Mouse (Mus musculus): Measurements from ENCODE around the gene Slc37a4. TPM values are rescaled to one million over a fixed set of nuclear protein-coding genes. Genes with fewer than 3 reads are reported as not detected.
A peak's percentile ranks its signal among the peaks of the same experiment; 100 is the strongest.
"Not testable (repeated sequence)": the region's sequence is repeated elsewhere in the genome, so short reads cannot be mapped to it uniquely, and the experiment has no call there.

Gene Slc37a4
- polyA plus RNA-seq, 1 experiment from 2014 or later = 15.8 TPM

DNA sequence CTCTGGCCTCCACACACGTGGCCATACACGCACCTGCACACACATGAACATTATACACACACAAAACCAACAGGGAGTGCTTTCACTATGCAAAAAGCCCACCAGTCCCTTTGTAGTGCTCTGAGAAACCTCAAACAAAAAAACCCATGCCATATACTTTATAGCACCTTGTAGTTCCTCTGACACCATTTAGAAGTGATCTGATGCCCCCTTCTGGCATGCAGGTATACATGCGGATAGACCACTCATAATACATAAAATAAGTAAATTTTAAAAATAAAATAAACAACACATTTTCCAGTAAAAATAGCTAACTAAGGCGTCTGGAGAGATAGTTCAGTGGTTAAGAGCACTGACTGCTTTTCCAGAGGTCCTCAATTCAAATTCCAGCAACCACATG, 39.4 kb upstream of the Slc37a4 start:
- Histone ChIP-seq H3K36me3 (ENCODE audit: insufficient read depth) (peaks cover 76% of the 10 kb centered on the region), H3K4me3 (ENCODE audit: low read depth, low read length) (no peak overlapping the region), H3K9ac (no peak overlapping the region), H3K9me3 (ENCODE audit: low read depth, low read length) (no peaks in the 10 kb centered on the region), H3K27me3 (ENCODE audit: insufficient read depth, low read length) (no peaks in the 10 kb centered on the region), H3K27ac (ENCODE audit: low read depth) (no peak overlapping the region), H3K4me2 (no peak overlapping the region), H3K4me1 (ENCODE audit: insufficient read depth) (peaks cover 5% of the 10 kb centered on the region; the same call in 1 of the 2 replicates)
- WGBS = 72% methylated on average over 4 of the region's 4 CpGs
- DNase-seq (peak; percentile 64), ATAC-seq (ENCODE audit: insufficient read depth) (no peak)
- TF ChIP-seq CTCF (IDR thresholded peaks at IDR 0.05; ENCODE audit: low read depth) = peak; percentile 55

DNA sequence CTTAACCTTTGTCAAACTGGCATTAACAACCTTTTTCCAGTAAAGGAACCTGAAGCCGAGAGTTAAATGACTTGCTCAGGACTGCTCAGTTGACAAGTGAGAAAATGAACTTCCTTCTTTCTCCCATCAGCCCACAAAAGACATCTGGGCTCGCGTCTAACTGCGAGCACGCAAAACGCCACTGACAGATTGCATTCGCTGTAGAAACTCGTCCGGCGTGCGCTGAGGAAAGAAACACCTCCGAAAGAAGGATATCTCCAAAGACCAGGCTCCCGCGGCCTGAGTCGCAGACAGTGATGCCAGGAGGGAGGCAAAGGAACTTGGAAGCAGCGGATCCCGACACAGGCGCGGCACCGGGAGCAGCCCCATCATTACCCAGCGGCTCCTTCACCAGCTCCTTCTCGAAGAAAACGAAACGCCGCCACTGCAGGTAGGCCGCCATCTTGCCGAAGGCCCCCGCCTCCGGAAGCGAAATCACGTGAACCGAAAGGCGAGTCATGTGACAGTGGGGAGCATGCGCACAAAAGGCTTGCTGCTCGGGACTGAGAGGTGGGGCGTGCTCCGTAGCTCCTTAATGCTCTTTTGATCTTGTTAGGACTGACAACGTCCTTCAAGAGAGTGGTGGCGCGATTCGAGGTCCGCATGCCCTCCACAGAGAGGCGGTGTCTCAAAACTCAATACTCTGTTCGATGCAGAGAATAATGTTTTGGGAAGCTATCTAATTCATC, 35.3 kb upstream of the Slc37a4 start, which contains the start of gene Vps11:
Gene Vps11 (minus strand): TSS at position 481 of the 728 bp plus-strand sequence.
- under 1% methylated on average over 44 of the region's 44 CpGs for WGBS
- H3K27me3 ChIP-seq (ENCODE audit: insufficient read depth, low read length) = no peaks in the 10 kb centered on the region
- peak; percentile 23 for TF ChIP-seq CTCF (IDR thresholded peaks at IDR 0.05; ENCODE audit: low read depth)
- DNase-seq (peak; percentile 99), ATAC-seq (ENCODE audit: insufficient read depth) (peak; percentile 94)
- H3K4me2 ChIP-seq = peak within 1 kb of the TSS; percentile 80
- H3K4me3 ChIP-seq (ENCODE audit: low read depth, low read length) = peak within 1 kb of the TSS; percentile 64
- no peaks in the 10 kb centered on the region for H3K9me3 ChIP-seq (ENCODE audit: low read depth, low read length)
- peak within 1 kb of the TSS; percentile 64 for H3K9ac ChIP-seq
- H3K4me1 ChIP-seq (ENCODE audit: insufficient read depth) = peaks cover 5% of the 10 kb centered on the region; the same call in 1 of the 2 replicates
- peaks cover 35% of the 10 kb centered on the region for H3K36me3 ChIP-seq (ENCODE audit: insufficient read depth)
- peak within 1 kb of the TSS; percentile 71 for H3K27ac ChIP-seq (ENCODE audit: low read depth)

DNA sequence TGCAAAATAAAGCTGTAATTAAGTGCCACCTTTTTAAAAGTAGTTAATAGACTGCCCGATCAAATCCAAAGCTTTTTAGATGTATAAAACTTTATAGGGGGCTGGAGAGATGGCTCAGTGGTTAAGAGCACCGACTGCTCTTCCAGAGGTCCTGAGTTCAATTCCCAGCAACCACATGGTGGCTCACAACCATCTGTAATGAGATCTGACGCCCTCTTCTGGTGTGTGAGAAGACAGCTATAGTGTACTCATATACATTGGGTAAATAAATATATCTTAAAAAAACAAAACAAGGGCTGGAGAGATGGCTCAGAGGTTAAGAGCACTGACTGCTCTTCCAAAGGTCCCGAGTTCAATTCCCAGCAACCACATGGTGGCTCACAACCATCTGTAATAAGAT, 34.7 kb upstream of the Slc37a4 start:
- H3K4me3 ChIP-seq (ENCODE audit: low read depth, low read length) = peak overlapping the region; percentile 64
- not testable (repeated sequence) for H3K4me1 ChIP-seq (ENCODE audit: insufficient read depth); DNase-seq; H3K9me3 ChIP-seq (ENCODE audit: low read depth, low read length); H3K27me3 ChIP-seq (ENCODE audit: insufficient read depth, low read length)
- WGBS = 41% methylated on average over 4 of the region's 4 CpGs
- H3K4me2 ChIP-seq = peak overlapping the region; percentile 80
- H3K27ac ChIP-seq (ENCODE audit: low read depth) = 0 out of 2 replicates have a peak overlapping the region, but pooled peaks have one; percentile 64
- ATAC-seq (ENCODE audit: insufficient read depth) = peak; percentile 33; the same call in 1 of the 2 replicates
- H3K9ac ChIP-seq = peak overlapping the region; percentile 64; the same call in 1 of the 2 replicates
- peaks cover 29% of the 10 kb centered on the region for H3K36me3 ChIP-seq (ENCODE audit: insufficient read depth)

DNA sequence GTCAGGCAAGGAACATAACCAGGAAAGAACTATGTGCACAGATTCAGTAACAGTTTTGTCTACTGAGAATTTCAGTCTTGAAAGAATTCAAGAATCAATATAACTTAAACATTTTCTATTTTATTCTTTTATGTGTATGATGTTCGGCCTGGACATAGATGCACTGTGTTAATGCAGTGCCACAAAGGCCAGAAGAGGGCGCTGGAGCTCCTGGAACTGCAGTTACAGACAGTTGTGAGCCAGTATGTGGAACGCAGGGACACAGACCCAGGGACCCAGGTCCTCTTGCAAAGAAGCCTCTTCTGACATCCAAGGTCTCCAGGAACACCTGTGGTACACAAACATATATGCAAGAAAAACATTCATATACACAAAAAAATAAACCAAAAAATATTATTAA, 32.2 kb upstream of the Slc37a4 start:
- DNase-seq (peak; percentile 33), ATAC-seq (ENCODE audit: insufficient read depth) (no peak)
- Histone ChIP-seq H3K9me3 (ENCODE audit: low read depth, low read length) (no peaks in the 10 kb centered on the region), H3K36me3 (ENCODE audit: insufficient read depth) (0 out of 2 replicates have a peak, but pooled peaks cover 6% of the 10 kb centered on the region), H3K4me3 (ENCODE audit: low read depth, low read length) (no peak overlapping the region), H3K27me3 (ENCODE audit: insufficient read depth, low read length) (no peaks in the 10 kb centered on the region), H3K27ac (ENCODE audit: low read depth) (no peak overlapping the region), H3K9ac (no peak overlapping the region), H3K4me2 (no peak overlapping the region), H3K4me1 (ENCODE audit: insufficient read depth) (peaks cover 5% of the 10 kb centered on the region; the same call in 1 of the 2 replicates)
- WGBS = 63% methylated on average over 3 of the region's 3 CpGs
- TF ChIP-seq CTCF (IDR thresholded peaks at IDR 0.05; ENCODE audit: low read depth) = peak; percentile 32; the same call in 1 of the 2 replicates

DNA sequence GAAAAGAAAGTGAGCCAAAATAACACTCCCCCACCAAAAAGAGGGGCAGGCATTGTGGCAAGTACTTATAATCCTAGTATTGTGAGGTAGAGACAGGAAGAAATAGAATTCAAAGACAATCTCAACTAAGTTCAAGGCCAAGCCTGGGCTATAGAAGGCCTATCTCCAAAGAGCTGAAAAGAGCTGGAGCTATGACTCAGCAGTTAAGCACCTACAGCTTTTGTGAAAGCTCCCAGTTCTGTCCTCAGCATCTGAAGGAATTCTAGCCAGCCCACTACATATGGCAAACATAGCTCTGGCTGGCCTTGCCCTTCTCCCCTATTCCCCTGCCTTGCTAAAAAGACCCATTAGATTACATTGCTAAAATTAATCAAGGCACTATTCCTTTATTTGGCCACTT, 23.3 kb upstream of the Slc37a4 start:
- H3K36me3 ChIP-seq (ENCODE audit: insufficient read depth) = no peaks in the 10 kb centered on the region
- no peak for ATAC-seq (ENCODE audit: insufficient read depth)
- no peak overlapping the region for H3K4me3 ChIP-seq (ENCODE audit: low read depth, low read length)
- H3K4me2 ChIP-seq = no peak overlapping the region
- H3K27ac ChIP-seq (ENCODE audit: low read depth) = no peak overlapping the region
- H3K9ac ChIP-seq = no peak overlapping the region
- H3K27me3 ChIP-seq (ENCODE audit: insufficient read depth, low read length) = no peaks in the 10 kb centered on the region
- no peaks in the 10 kb centered on the region for H3K4me1 ChIP-seq (ENCODE audit: insufficient read depth)
- H3K9me3 ChIP-seq (ENCODE audit: low read depth, low read length) = no peaks in the 10 kb centered on the region
- no peak for TF ChIP-seq CTCF (IDR thresholded peaks at IDR 0.05; ENCODE audit: low read depth)
- no peak for DNase-seq

DNA sequence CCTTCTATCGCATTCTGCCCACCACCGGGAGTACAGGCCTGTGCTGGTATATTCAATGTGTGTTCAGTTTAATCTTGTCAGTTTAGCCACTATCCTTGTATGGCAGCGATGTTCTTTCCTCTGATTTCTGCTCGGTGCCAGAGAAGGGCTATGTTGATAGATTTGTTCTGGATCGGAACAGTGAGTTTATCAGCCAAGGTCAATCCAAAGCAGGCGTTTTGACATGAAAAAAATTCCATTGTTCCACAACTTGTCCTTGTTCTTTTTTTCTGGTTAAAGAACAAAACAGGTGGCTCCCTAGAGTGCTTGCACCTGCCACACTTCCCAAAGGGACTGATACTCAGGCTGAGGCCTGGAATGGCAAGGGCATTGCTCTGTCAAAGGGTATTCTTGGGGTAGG, 20.5 kb upstream of the Slc37a4 start:
- H3K4me2 ChIP-seq = no peak overlapping the region
- ATAC-seq (ENCODE audit: insufficient read depth) (no peak), DNase-seq (no peak)
- no peak overlapping the region for H3K9ac ChIP-seq
- H3K27ac ChIP-seq (ENCODE audit: low read depth) = no peak overlapping the region
- 87% methylated on average over 6 of the region's 6 CpGs for WGBS
- H3K9me3 ChIP-seq (ENCODE audit: low read depth, low read length) = no peaks in the 10 kb centered on the region
- H3K4me1 ChIP-seq (ENCODE audit: insufficient read depth) = peaks cover 8% of the 10 kb centered on the region
- H3K36me3 ChIP-seq (ENCODE audit: insufficient read depth) = peaks cover 4% of the 10 kb centered on the region
- H3K4me3 ChIP-seq (ENCODE audit: low read depth, low read length) = no peak overlapping the region
- H3K27me3 ChIP-seq (ENCODE audit: insufficient read depth, low read length) = no peaks in the 10 kb centered on the region
- no peak for TF ChIP-seq CTCF (IDR thresholded peaks at IDR 0.05; ENCODE audit: low read depth)

DNA sequence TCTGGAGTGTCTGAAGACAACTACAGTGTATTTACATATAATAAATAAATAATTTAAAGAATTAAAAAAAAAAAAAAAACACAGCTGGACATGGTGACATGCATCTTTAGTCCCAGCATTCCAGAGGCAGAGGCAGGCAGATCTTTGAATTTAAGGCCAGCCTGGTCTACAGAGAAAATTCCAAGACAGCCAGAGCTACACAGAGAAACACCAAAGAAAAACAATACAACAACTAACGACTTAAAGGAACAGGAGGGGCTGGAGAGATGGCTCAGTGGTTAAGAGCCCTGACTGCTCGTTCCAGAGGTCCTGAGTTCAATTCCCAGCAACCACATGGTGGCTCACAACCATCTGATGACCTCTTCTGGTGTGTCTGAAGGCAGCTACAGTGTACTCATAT, 19.3 kb upstream of the Slc37a4 start:
- not testable (repeated sequence) for H3K4me2 ChIP-seq; H3K27ac ChIP-seq (ENCODE audit: low read depth); H3K9ac ChIP-seq; H3K9me3 ChIP-seq (ENCODE audit: low read depth, low read length); H3K4me1 ChIP-seq (ENCODE audit: insufficient read depth); H3K4me3 ChIP-seq (ENCODE audit: low read depth, low read length); ATAC-seq (ENCODE audit: insufficient read depth); DNase-seq; H3K27me3 ChIP-seq (ENCODE audit: insufficient read depth, low read length)
- peaks cover 16% of the 10 kb centered on the region for H3K36me3 ChIP-seq (ENCODE audit: insufficient read depth)
- 86% methylated on average over 2 of the region's 2 CpGs for WGBS

Measured in lung, embryonic 14.5 days (tissue).